14 mouse cellular contexts compared by ENCODE assay signal in genomic region chr7:126230357-126231148, GRCm38 (mm10). TPM values are rescaled to one million over a fixed set of nuclear protein-coding genes. Genes with fewer than 3 reads are reported as not detected.
A peak's percentile ranks its signal among the peaks of the same experiment; 100 is the strongest.
DNase-seq lines count a peak whose midpoint lies in the region; ATAC-seq and TF ChIP-seq lines count a peak whose summit lies in the region.
"Had no signal": no experiment of that assay in that cellular context is flagged by ENCODE, and none has a peak within 500 bp of the region (broad histone marks: within the 10 kb centered on the region; RNA-seq: fewer than 3 reads in every experiment).

No protein-coding gene starts in this region.

- H3K4me3 ChIP-seq in lung, adult 2 months (replicated peaks; ENCODE audit: extremely low read depth, low read depth, low read length), result no peak overlapping the region
- no peak overlapping the region for H3K4me3 ChIP-seq in hindbrain, embryonic 12.5 days
- H3K4me3 ChIP-seq: erythroblast, embryonic 14.5 days; hindbrain, embryonic 13.5 days; neural tube, embryonic 12.5 days had no signal

- H3K27me3 ChIP-seq in hindbrain, embryonic 12.5 days, result no peaks in the 10 kb centered on the region
- H3K27me3 ChIP-seq: hindbrain, embryonic 13.5 days; neural tube, embryonic 12.5 days had no signal

- no peak overlapping the region for H3K27ac ChIP-seq in hindbrain, embryonic 12.5 days
- H3K27ac ChIP-seq: hindbrain, embryonic 13.5 days; neural tube, embryonic 12.5 days had no signal

- WGBS in lung, adult 2 months, result 48% methylated on average over 8 of the region's 8 CpGs
- 65% methylated on average over 8 of the region's 8 CpGs for WGBS in hindbrain, embryonic 12.5 days

- TF ChIP-seq POLR2A in lung, adult 2 months (IDR thresholded peaks at IDR 0.05; ENCODE audit: borderline replicate concordance, extremely low read depth, low read depth, low read length), result no peak

- DNase-seq in lung, postnatal 10 days, result peak; percentile 5
- no peak for DNase-seq in lung, adult 2 months
- DNase-seq in embryo, embryonic 9.5 days (ENCODE audit: extremely low spot score), result peak; percentile 17
- peak; percentile 56 for DNase-seq in thymus, postnatal 4 days
- DNase-seq in right cerebral cortex, adult 18-20 months, result no peak
- no peak for DNase-seq in urinary bladder, adult 2 months (ENCODE audit: low spot score)
- DNase-seq: cerebellum, postnatal 10 days; gastrocnemius, postnatal 36 days; kidney, postnatal 14 days had no signal

- ATAC-seq in monocyte, adult 5-6 weeks (replicated peaks; ENCODE audit: insufficient number of reproducible peaks, low FRiP score, low TSS enrichment, poor library complexity, severe bottlenecking), result peak; percentile 95
- no peak for ATAC-seq in hindbrain, embryonic 12.5 days (ENCODE audit: low FRiP score)

- TF ChIP-seq CTCF in lung, adult 2 months (IDR thresholded peaks at IDR 0.05; ENCODE audit: insufficient read depth, low read length), result no peak

- no peak overlapping the region for H3K9ac ChIP-seq in hindbrain, embryonic 12.5 days
- H3K9ac ChIP-seq: hindbrain, embryonic 13.5 days; neural tube, embryonic 12.5 days had no signal

- H3K36me3 ChIP-seq in hindbrain, embryonic 12.5 days, result no peaks in the 10 kb centered on the region
- H3K36me3 ChIP-seq: hindbrain, embryonic 13.5 days; neural tube, embryonic 12.5 days had no signal

- H3K4me1 ChIP-seq in lung, adult 2 months (ENCODE audit: control insufficient read depth, insufficient read depth, low read length), result no peaks in the 10 kb centered on the region
- no peaks in the 10 kb centered on the region for H3K4me1 ChIP-seq in hindbrain, embryonic 12.5 days
- H3K4me1 ChIP-seq: hindbrain, embryonic 13.5 days; neural tube, embryonic 12.5 days had no signal

- H3K9me3 ChIP-seq in hindbrain, embryonic 12.5 days (replicated peaks), result no peaks in the 10 kb centered on the region
- H3K9me3 ChIP-seq: hindbrain, embryonic 13.5 days; neural tube, embryonic 12.5 days had no signal

- no peak overlapping the region for H3K4me2 ChIP-seq in hindbrain, embryonic 12.5 days (replicated peaks)
- H3K4me2 ChIP-seq: hindbrain, embryonic 13.5 days; neural tube, embryonic 12.5 days had no signal

RNA-seq across cellular contexts. Expression of gene Xpo6, which starts 30.3 kb away (rescaled TPM):
- 126 and 163 TPM in 2 replicates for polyA plus RNA-seq in lung, adult 2 months (2012; rRNA removed)
- 62.9 to 79.9 TPM (median 73.8 TPM) in 3 replicates for total RNA-seq in monocyte, adult 5-6 weeks (2017)
- 67.9 and 79.0 TPM in 2 replicates for polyA plus RNA-seq in hindbrain, embryonic 12.5 days (2016; fragmentation: Nextera tagmentation; extraction: Ambion mirVana)
- 81.2 and 83.4 TPM in 2 replicates for polyA plus RNA-seq in urinary bladder, adult 2 months (2012; rRNA removed)

RNA-seq across cellular contexts. Expression of gene Sbk1, which starts 41.9 kb away (rescaled TPM):
- polyA plus RNA-seq in lung, adult 2 months (2012; rRNA removed), result 12.6 and 14.2 TPM in 2 replicates
- 15.4 to 20.7 TPM (median 16.7 TPM) in 3 replicates for total RNA-seq in monocyte, adult 5-6 weeks (2017)
- 309 and 312 TPM in 2 replicates for polyA plus RNA-seq in hindbrain, embryonic 12.5 days (2016; fragmentation: Nextera tagmentation; extraction: Ambion mirVana)
- polyA plus RNA-seq in urinary bladder, adult 2 months (2012; rRNA removed), result 2.7 and 3.7 TPM in 2 replicates

Comparison
In these comparisons a context has a peak if more than half of its experiments do, and no peak if none do; other contexts are left out.
1. DNase-seq: peak in lung, postnatal 10 days (single experiment), embryo, embryonic 9.5 days (single experiment) and thymus, postnatal 4 days (single experiment); none in lung, adult 2 months (single experiment), right cerebral cortex, adult 18-20 months (single experiment) and urinary bladder, adult 2 months (single experiment).
2. RNA of gene Sbk1, which starts 41.9 kb away (polyA plus RNA-seq): 309 to 312 TPM in hindbrain, embryonic 12.5 days; 12.6 to 14.2 TPM in lung, adult 2 months and 2.7 to 3.7 TPM in urinary bladder, adult 2 months; every median in the first group is over 10 times any median in the second.